Mouse (Mus musculus) heart, embryonic 14.5 days (tissue): ENCODE results near the gene Iqschfp. TPM values are rescaled to one million over a fixed set of nuclear protein-coding genes. Genes with fewer than 3 reads are reported as not detected.

Experiments
- ATAC-seq: fragments of 200-750 bp; cut with Nextera tagmentation; 2 replicates; pipeline ENCODE4 v1.8.0; 2017; ENCODE audit warnings: low read depth, moderate TSS enrichment; ENCODE audit not compliant: insufficient number of reproducible peaks, insufficient read depth, low FRiP score
- H3K27ac ChIP-seq, 2 experiments: fragments of 200-500 bp in 1 of 2; fragments of 300-500 bp in 1 of 2; sonication (generic) in 1 of 2; replicated peaks in 1 of 2; 2 replicates each; pipeline ENCODE4 v1.5.1; 2012 to 2014; ENCODE audit warnings: low read depth in 2 of 2, low read length in 2 of 2, control low read depth in 1 of 2, mild to moderate bottlenecking in 1 of 2, mixed read lengths in 1 of 2; ENCODE audit not compliant: control insufficient read depth in 1 of 2, insufficient read depth in 1 of 2
- H3K27me3 ChIP-seq: fragments of 300-500 bp; sonication (generic); 2 replicates; pipeline ENCODE4 v1.6.1; 2014; ENCODE audit warnings: mild to moderate bottlenecking, low read length, control low read depth; ENCODE audit not compliant: control insufficient read depth, insufficient read depth
- H3K36me3 ChIP-seq: fragments of 300-500 bp; sonication (generic); 2 replicates; pipeline ENCODE4 v1.6.1; 2014; ENCODE audit warnings: mild to moderate bottlenecking, control low read depth, low read length, mixed read lengths; ENCODE audit not compliant: control insufficient read depth, insufficient read depth
- H3K4me1 ChIP-seq, 2 experiments: fragments of 200-500 bp in 1 of 2; fragments of 300-500 bp in 1 of 2; sonication (generic) in 1 of 2; 2 replicates each; pipeline ENCODE4 v1.6.1; 2012 to 2014; ENCODE audit warnings: low read length in 2 of 2, control low read depth in 1 of 2, mixed read lengths in 1 of 2; ENCODE audit not compliant: control insufficient read depth in 2 of 2, insufficient read depth in 2 of 2
- H3K4me2 ChIP-seq: fragments of 300-500 bp; sonication (generic); 2 replicates; pipeline ENCODE4 v1.6.1; 2014; ENCODE audit warnings: mild to moderate bottlenecking, low read length
- H3K4me3 ChIP-seq, 2 experiments: fragments of 200-500 bp in 1 of 2; fragments of 300-500 bp in 1 of 2; sonication (generic) in 1 of 2; 2 replicates each; pipeline ENCODE4 v1.5.1; 2012 to 2014; ENCODE audit warnings: low read length in 2 of 2, mild to moderate bottlenecking in 2 of 2, control low read depth in 1 of 2, low read depth in 1 of 2, moderate library complexity in 1 of 2; ENCODE audit not compliant: control insufficient read depth in 1 of 2, insufficient read depth in 1 of 2
- H3K9ac ChIP-seq: fragments of 300-500 bp; sonication (generic); 2 replicates; pipeline ENCODE4 v1.6.1; 2014; ENCODE audit warnings: mild to moderate bottlenecking, low read length
- H3K9me3 ChIP-seq: fragments of 300-500 bp; sonication (generic); 2 replicates; pipeline ENCODE4 v1.6.1; 2016; ENCODE audit warnings: low read length, control low read depth; ENCODE audit not compliant: control insufficient read depth
- WGBS: fragments of 180-500 bp; shearing (Covaris S2); extraction: QIAGEN DNeasy Blood & Tissue Kit; methylation state at CpG from one replicate; pipeline ENCODE4 v1.1.7; 2014; 5-methylcytosine and 5-hydroxymethylcytosine counted together
- polyA plus RNA-seq: library from polyadenylated mRNA; unstranded; fragments of >200 nt; fragmentation: Nextera tagmentation; extraction: Ambion mirVana; gene quantifications from 2 replicates; pipeline ENCODE4 v1.2.1, GENCODE M21; 2014

The Iqschfp gene
- polyA plus RNA-seq, 1 experiment from 2014 or later = not detected

DNA sequence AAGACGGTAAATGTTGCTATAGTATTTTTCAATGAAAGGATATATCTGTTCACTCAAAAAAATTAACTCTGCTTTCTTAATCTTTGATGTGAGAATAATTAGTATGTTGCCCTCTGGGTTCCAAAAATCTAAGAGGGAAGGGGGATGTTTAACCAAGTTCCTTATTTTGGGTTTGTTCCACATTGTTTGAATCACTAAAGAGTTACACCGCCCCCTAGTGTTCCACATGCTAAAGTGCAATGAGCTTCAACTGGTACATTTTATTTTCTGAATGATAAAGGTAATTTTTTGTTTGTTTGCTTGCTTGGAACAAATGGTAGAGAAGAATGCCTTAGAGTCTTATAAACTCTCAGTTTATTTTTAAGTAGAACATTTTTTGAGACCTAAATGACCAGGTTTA, 161.5 kb downstream of the Iqschfp start:
- Histone ChIP-seq H3K27me3 (no peaks in the 10 kb centered on the region), H3K4me3 (no peak overlapping the region), H3K4me1 (no peaks in the 10 kb centered on the region; a peak in 1 of 4 replicates), H3K9me3 (no peaks in the 10 kb centered on the region), H3K9ac (no peak overlapping the region), H3K27ac (no peak overlapping the region), H3K36me3 (no peaks in the 10 kb centered on the region), H3K4me2 (no peak overlapping the region)
- WGBS = 46% methylated on average over 2 of the region's 2 CpGs
- ATAC-seq = no peak

DNA sequence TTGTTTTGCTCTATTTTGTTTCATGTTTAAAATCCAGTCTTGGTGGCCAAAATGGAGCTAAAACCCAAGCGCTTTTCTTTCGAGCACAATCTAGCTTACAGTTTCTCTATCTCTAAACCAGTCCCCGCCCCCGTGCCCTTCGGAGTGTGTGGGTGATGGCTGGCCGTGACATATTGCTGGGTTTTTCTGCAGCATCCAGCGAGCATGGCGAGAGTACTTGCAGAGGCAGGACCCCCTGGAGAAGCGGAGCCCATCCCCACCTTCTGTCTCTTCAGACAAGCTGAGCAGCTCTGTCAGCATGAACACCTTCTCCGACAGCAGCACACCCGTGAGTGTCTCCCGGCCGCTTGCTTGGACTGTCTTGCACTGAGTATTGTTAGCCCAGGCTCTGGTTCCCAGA, 163.0 kb downstream of the Iqschfp start:
- Histone ChIP-seq H3K9ac (no peak overlapping the region), H3K4me2 (peak overlapping the region; percentile 49)
- 18% methylated on average over 13 of the region's 13 CpGs for WGBS

DNA sequence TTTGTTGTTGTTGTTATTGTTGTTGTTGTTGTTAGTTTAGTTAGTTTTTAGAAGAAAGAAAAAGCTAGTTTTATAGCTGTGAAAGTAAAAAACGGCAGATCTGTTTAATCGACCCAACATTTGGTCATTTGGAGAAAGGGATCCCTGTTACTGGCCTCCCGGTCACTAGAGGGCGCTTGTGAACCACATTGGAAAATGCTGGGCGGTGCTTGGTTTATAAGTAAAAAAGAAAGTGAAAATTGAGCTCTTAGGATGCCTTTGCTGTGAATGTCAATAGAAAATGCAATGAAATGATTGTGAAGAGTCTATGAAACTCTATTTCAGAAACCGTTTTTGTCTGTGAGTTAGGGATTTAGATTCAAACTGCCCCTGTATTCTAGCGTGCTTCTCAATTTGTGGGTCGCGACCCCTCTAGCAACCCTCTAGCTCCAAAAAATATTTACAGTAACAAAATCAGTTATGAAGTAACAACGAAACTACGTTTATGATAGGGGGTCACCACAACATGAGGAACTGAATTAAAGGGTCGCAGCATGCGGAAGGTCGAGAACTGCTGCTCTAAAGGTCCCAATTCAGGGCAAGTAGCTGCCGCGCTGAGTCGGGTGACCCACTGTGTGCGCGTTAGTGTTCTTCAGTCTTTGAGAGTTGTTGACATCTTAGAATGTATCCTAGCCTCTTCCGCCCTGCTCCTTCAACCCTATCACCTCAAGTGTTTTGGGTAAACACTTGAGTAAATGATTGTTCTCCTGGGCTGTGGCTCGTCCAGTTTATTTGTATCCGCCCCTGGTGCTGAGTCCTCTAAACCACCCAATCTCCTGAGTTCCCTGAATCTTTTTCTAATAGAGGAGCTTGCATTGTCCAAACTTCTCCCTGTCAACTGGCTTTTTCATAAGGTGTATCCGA, 164.6 kb downstream of the Iqschfp start:
- peak overlapping the region; percentile 50 for H3K4me2 ChIP-seq
- no peak for ATAC-seq
- H3K9ac ChIP-seq = no peak overlapping the region; the same call in 1 of the 2 replicates
- H3K36me3 ChIP-seq = no peaks in the 10 kb centered on the region
- no peaks in the 10 kb centered on the region for H3K27me3 ChIP-seq
- H3K4me1 ChIP-seq = no peaks in the 10 kb centered on the region; a peak in 1 of 4 replicates
- H3K4me3 ChIP-seq = peak overlapping the region; percentile 11 to 37; a peak in 3 of 4 replicates
- H3K9me3 ChIP-seq = no peaks in the 10 kb centered on the region
- WGBS = 45% methylated on average over 23 of the region's 23 CpGs
- no peak overlapping the region for H3K27ac ChIP-seq

More for the DNA sequence above, 163.0 kb downstream of the Iqschfp start:
- no peak for ATAC-seq
- Histone ChIP-seq H3K27me3 (no peaks in the 10 kb centered on the region), H3K9me3 (no peaks in the 10 kb centered on the region), H3K36me3 (no peaks in the 10 kb centered on the region), H3K4me3 (peak overlapping the region; percentile 8 to 23; a peak in 3 of 4 replicates), H3K4me1 (no peaks in the 10 kb centered on the region; a peak in 1 of 4 replicates), H3K27ac (no peak overlapping the region)

DNA sequence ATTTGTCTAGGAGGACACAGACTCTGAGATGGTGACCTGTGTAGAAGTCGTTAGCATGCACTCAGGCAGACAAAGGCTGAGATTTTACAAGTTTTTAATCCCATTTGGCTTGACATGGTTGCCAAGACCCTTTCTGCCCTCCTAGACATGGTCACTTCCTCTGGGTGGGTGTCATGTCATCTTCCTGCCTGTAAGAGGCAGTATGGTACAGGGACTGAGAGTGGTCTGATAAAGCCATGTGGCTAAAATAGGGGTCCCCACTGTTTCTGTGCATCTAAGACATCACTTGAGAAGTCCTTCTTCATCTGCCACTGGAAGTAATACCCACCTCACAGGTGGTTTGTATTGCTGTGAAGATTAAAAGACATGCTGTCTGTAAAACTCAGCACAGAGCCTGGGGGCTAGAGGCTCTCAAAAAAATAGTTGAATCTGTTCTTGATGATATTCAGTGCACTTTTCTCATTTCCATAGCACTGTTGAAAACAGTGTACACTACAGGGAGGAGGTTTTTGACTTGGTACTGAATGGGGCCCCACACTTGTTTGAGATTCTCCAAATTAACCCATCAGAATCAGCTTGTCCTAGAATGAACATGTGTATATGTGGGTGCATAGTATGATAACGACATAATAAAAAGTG, 167.2 kb downstream of the Iqschfp start:
- H3K36me3 ChIP-seq = no peaks in the 10 kb centered on the region
- WGBS = 38% methylated on average over 2 of the region's 2 CpGs
- ATAC-seq = no peak

DNA sequence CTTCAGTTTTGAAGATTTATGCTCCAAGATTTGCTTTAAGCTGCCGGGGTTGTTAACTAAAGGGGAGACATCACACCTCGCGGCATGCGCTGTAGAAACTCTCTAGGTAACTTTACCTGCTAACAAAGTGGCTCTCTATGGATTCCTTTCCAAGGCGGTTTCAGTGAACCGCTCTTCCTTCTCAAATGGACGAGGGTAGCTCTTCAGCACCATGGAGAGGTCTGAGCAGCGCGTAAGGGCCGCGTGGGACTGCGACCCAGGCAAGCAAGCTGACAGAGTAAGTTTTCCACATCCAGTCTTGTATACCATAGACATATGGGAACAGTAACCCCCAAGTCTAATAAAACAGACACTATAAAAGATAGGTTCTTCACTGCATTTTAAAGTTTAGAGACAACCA, 172.7 kb downstream of the Iqschfp start, which contains the start of gene Schip1:
Schip1 (plus strand) TSS at position 72 of the 400 bp plus-strand sequence.
- no peaks in the 10 kb centered on the region for H3K36me3 ChIP-seq
- WGBS = 22% methylated on average over 12 of the region's 12 CpGs
- H3K27ac ChIP-seq = no peak within 1 kb of the TSS
- no peaks in the 10 kb centered on the region for H3K9me3 ChIP-seq
- no peak within 1 kb of the TSS for H3K9ac ChIP-seq
- H3K4me1 ChIP-seq = no peaks in the 10 kb centered on the region
- H3K4me2 ChIP-seq = no peak within 1 kb of the TSS
- H3K27me3 ChIP-seq = no peaks in the 10 kb centered on the region
- no peak within 1 kb of the TSS for H3K4me3 ChIP-seq
- ATAC-seq = no peak

More for the DNA sequence above, 167.2 kb downstream of the Iqschfp start:
- H3K9ac ChIP-seq = no peak overlapping the region
- H3K4me2 ChIP-seq = no peak overlapping the region
- no peak overlapping the region for H3K4me3 ChIP-seq
- no peaks in the 10 kb centered on the region for H3K9me3 ChIP-seq
- H3K27me3 ChIP-seq = no peaks in the 10 kb centered on the region
- H3K4me1 ChIP-seq = no peaks in the 10 kb centered on the region; a peak in 1 of 4 replicates
- no peak overlapping the region for H3K27ac ChIP-seq

DNA sequence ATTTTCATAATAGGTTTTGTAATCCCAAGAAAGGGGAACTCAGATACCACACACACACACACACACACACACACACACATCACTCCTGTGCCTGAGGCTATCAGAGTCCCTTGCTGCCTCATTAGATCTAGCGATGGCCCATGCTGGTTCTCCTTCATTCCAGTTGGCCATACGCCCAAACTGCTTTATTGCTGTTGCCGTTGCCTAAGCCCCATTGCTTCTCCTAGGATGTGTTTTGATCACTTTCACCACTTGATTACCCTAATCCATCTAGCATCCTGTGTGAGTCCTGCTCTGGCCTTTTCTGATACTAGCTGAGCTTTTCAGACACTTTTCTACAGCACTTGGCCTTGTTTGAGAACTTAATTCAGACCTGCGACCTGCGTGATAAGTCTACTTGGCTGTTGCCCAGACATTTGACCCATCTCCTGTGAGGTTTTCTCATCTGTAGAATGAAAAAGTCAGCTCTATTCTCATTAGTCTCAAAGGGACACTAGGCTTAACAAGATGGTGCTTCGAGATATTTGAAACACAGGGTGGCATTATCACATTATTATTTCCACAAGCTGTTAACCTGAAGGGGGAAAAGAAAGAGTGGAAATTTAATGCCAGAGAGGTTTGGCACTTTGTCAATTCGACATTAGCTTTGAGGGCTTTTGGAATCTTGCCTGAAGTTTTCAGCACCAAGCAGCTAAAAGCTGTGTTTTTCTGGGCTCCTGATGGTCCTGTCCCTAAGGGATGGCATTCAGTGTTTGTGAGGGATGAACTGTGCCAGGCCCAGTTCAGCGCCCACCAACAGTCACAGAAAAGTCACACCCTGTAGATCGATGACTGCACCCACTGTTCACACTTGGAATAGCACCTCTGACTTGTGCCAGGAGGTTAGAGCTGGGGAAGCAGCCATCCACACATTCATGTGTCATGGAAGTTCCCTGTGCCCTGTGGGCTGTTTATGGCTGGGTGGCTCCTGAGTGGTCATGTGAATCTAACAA, 179.7 kb downstream of the Iqschfp start:
- no peaks in the 10 kb centered on the region for H3K36me3 ChIP-seq
- no peaks in the 10 kb centered on the region for H3K9me3 ChIP-seq
- ATAC-seq = no peak
- H3K27ac ChIP-seq = no peak overlapping the region
- H3K27me3 ChIP-seq = no peaks in the 10 kb centered on the region
- no peak overlapping the region for H3K9ac ChIP-seq
- H3K4me3 ChIP-seq = no peak overlapping the region
- no peaks in the 10 kb centered on the region for H3K4me1 ChIP-seq
- 63% methylated on average over 9 of the region's 9 CpGs for WGBS
- no peak overlapping the region for H3K4me2 ChIP-seq

DNA sequence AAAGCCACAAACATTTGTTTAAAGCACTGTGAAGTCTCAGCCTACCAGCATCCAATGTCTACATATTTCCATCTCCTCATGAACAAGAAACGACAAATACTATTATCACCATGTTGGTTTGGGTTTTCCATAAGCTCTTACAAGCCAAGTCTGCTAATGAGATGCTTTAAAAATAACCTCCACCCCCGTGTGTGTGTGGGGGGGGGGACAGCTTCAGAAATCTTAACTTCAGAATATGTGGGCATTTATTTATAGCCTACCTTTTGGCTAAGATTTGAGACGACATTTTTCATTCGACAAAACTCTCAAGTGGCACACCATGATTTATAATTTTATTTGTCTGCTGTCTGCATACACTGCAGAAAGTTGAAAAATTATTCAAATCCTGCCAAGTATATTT, 185.4 kb downstream of the Iqschfp start:
- Histone ChIP-seq H3K4me1 (no peaks in the 10 kb centered on the region), H3K27ac (no peak overlapping the region), H3K36me3 (no peaks in the 10 kb centered on the region), H3K4me2 (no peak overlapping the region), H3K4me3 (no peak overlapping the region), H3K9me3 (no peaks in the 10 kb centered on the region), H3K9ac (no peak overlapping the region), H3K27me3 (no peaks in the 10 kb centered on the region)
- ATAC-seq = no peak
- WGBS = 58% methylated on average over 4 of the region's 4 CpGs
